Mouse (Mus musculus) cortical plate, adult 2 months (tissue): ENCODE data around the gene Agpat3. TPM values are rescaled to one million over a fixed set of nuclear protein-coding genes. Genes with fewer than 3 reads are reported as not detected.

Source experiments
- H3K27ac ChIP-seq: fragments of 200-500 bp; 2 replicates; pipeline ENCODE4 v1.5.1; 2012; ENCODE audit warnings: low read length, control low read depth, inconsistent platforms; ENCODE audit not compliant: insufficient read depth
- H3K4me1 ChIP-seq: fragments of 200-500 bp; 2 replicates; pipeline ENCODE4 v1.6.1; 2011; ENCODE audit warnings: low read length; ENCODE audit not compliant: control insufficient read depth, insufficient read depth
- H3K4me3 ChIP-seq: fragments of 200-500 bp; 2 replicates; pipeline ENCODE4 v1.5.1; 2011; ENCODE audit warnings: mild to moderate bottlenecking, low read length, control low read depth; ENCODE audit not compliant: insufficient read depth
- CTCF ChIP-seq: fragments of 200-500 bp; IDR thresholded peaks from 2 replicates; pipeline ENCODE4 v1.5.1; 2011; ENCODE audit warnings: mild to moderate bottlenecking, control low read depth, low read length; ENCODE audit not compliant: insufficient read depth; ENCODE audit errors: extremely low read depth
- POLR2A ChIP-seq: fragments of 200-500 bp; IDR thresholded peaks from 2 replicates; pipeline ENCODE4 v1.6.1; 2011; ENCODE audit warnings: mild to moderate bottlenecking, low read length, control low read depth; ENCODE audit not compliant: insufficient read depth; ENCODE audit errors: extremely low read depth
- polyA plus RNA-seq: library from polyadenylated mRNA; depleted of rRNA; stranded (reverse); fragments of >200 nt; gene quantifications from 2 replicates; pipeline ENCODE4 v1.2.3, GENCODE M21; 2012; rRNA removed

Agpat3 gene
- polyA plus RNA-seq, 1 experiment = 241 TPM

DNA sequence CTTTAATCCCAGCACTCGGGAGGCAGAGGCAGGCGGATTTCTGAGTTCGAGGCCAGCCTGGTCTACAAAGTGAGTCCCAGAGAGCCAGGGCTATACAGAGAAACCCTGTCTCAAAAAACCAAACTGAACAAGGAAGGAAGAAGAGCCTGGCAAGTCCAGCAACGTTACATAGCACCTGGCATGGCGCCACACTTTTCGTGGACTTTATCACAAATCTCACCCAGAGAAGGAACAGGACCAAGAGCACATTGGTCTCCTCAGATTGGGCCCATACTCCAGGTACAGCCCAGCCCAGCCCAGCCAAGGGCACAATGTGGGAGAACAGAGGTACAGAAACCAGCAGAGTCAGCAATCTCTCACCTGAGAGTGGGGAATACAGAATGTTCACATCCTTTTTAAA, 118.5 kb downstream of the Agpat3 start:
- no peak overlapping the region for H3K27ac ChIP-seq
- TF ChIP-seq POLR2A (no peak), CTCF (no peak)
- no peak overlapping the region for H3K4me3 ChIP-seq
- H3K4me1 ChIP-seq = peaks cover 16% of the 10 kb centered on the region

DNA sequence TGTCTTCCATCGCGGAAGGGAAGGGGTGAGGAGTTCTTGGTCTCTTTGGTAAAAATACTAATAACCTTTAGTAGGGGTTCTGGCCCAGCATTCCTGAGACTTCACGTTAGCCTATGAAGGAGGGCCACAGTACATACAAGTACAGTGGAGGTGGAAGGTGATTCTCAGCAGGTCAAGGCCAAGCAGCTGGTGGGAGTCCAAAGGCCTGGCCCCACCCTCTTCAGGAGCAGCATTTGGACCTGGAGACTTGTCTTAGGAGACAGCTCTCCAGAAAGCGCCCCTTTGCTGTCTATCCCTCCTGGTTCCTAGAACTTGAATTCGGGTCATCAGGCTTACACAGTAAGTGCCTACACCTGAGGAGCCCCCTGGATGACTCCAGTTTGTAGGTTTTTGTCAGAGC, 119.1 kb downstream of the Agpat3 start:
- no peak overlapping the region for H3K27ac ChIP-seq
- no peak overlapping the region for H3K4me3 ChIP-seq
- TF ChIP-seq CTCF = no peak
- H3K4me1 ChIP-seq = peaks cover 16% of the 10 kb centered on the region

GRCm38 (mm10) chr10:78232301-78232980, 119.8 kb downstream of the Agpat3 start:
- Histone ChIP-seq H3K27ac (no peak overlapping the region), H3K4me1 (peaks cover 18% of the 10 kb centered on the region), H3K4me3 (no peak overlapping the region)
- no peak for TF ChIP-seq POLR2A
- no peak for TF ChIP-seq CTCF

- peaks cover 12% of the 10 kb centered on the region for H3K4me1 ChIP-seq
- 0 out of 2 replicates have a peak overlapping the region, but pooled peaks have one; percentile 17 for H3K27ac ChIP-seq
- TF ChIP-seq CTCF (no peak), POLR2A (no peak)
- H3K4me3 ChIP-seq = no peak overlapping the region
Measured at GRCm38 (mm10) chr10:78228560-78228928, 123.7 kb downstream of the Agpat3 start.

DNA sequence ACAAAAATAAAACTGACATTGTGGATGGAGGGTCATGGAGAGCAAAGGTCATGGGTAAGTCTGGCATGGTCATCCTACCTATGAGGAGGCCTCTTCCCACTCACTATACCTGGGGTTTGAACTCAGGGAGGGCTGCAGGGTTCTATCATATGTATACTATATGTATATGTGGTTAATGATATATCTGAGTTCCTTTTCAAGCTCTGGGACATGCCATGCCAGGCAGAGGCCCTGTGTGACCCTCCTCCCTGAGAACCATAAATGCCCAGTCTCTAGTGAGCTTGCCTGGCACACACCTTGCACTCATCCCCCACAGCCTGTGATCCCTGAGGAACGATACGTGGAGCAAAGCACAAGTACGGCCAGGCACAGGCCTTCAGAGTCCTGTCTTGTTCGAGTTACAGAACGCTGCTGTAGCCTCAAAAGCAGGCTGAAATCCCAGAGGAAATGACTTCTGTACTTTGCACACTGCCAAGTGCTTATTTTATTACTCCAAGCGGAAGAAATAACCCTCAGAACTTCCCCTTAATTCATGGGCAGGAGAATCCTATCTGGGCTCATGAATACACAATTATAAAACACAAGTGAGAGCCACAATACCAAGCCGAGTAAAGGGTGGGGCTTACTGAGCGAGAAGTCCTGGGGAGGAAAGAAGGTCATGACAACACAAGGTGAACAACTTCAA, 124.3 kb downstream of the Agpat3 start:
- H3K27ac ChIP-seq = 0 out of 2 replicates have a peak overlapping the region, but pooled peaks have one; percentile 17
- no peak for TF ChIP-seq CTCF
- no peak for TF ChIP-seq POLR2A
- H3K4me3 ChIP-seq = no peak overlapping the region

DNA sequence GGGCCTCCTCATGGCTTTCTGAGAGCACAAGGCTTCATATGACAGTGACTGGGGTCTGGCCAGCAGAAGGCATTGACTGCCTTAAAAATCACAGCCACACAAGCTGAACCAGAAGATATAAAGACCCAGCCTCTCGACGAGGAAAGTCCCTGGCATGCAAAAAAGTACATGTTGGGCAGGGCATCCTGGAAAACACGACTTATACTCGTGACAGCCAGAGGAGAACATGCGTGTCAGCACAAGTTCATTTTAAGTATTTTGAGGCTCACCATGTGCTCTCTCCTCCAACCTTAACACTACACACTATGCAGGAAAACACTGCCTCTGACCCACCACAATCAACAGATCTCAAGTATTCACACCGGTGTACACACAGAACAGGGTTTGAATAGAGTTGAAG, 128.2 kb downstream of the Agpat3 start:
- H3K27ac ChIP-seq = no peak overlapping the region
- peaks cover 15% of the 10 kb centered on the region for H3K4me1 ChIP-seq
- no peak overlapping the region for H3K4me3 ChIP-seq
- TF ChIP-seq POLR2A (no peak), CTCF (no peak)

More for the DNA sequence above, 124.3 kb downstream of the Agpat3 start:
- peaks cover 12% of the 10 kb centered on the region for H3K4me1 ChIP-seq

DNA sequence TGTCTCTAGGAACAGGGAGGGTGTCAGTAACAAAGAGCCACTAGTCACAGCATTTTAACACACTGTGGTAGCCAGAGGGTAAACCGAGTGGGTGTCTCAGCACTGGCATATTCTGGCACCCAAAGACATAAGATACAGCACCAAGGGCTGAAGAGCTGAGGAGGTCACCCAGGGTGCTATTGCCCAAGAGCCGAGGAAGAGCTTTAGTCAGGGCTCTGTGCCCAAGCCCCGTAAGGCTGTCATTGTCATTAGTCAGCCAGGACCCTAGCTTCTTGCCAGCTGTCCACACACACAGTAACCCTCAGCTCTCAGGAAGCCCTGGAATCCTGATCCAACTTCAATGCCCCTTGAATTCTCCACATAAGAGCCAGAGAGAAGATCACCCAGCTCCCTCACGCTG, 129.4 kb downstream of the Agpat3 start:
- H3K4me1 ChIP-seq = peaks cover 14% of the 10 kb centered on the region
- H3K27ac ChIP-seq = peak overlapping the region; percentile 51; the same call in 1 of the 2 replicates
- no peak overlapping the region for H3K4me3 ChIP-seq
- TF ChIP-seq CTCF (no peak), POLR2A (no peak)

GRCm38 (mm10) chr10:78221315-78221714, 131.0 kb downstream of the Agpat3 start:
- Histone ChIP-seq H3K4me3 (no peak overlapping the region), H3K27ac (no peak overlapping the region), H3K4me1 (peaks cover 11% of the 10 kb centered on the region)
- TF ChIP-seq CTCF (no peak), POLR2A (no peak)

- no peak overlapping the region for H3K27ac ChIP-seq
- peaks cover 16% of the 10 kb centered on the region for H3K4me1 ChIP-seq
- TF ChIP-seq CTCF (no peak), POLR2A (no peak)
- no peak overlapping the region for H3K4me3 ChIP-seq
Measured at GRCm38 (mm10) chr10:78219528-78219927, 132.8 kb downstream of the Agpat3 start.

Other genes with a start within 250 kb of the Agpat3 start
- 128 TPM in 2 replicates for gene D10Jhu81e, start 182.7 kb downstream of the Agpat3 start, polyA plus RNA-seq
- 18.2 and 19.6 TPM in 2 replicates for gene Pwp2, start 167.3 kb downstream of the Agpat3 start, polyA plus RNA-seq
- gene Trappc10, start 107.8 kb downstream of the Agpat3 start, polyA plus RNA-seq = 61.6 and 62.8 TPM in 2 replicates
- 519 and 613 TPM in 2 replicates for gene Rrp1, start 60.6 kb upstream of the Agpat3 start, polyA plus RNA-seq
- 69.3 and 78.3 TPM in 2 replicates for gene Cstb, start 73.2 kb upstream of the Agpat3 start, polyA plus RNA-seq
- gene Pdxk, start 112.5 kb upstream of the Agpat3 start, polyA plus RNA-seq = 76.7 and 77.7 TPM in 2 replicates
- gene Olfr1358, start 164.9 kb upstream of the Agpat3 start, polyA plus RNA-seq = not detected in 2 replicates
- gene Ilvbl, start 221.9 kb upstream of the Agpat3 start, polyA plus RNA-seq = 41.1 and 41.2 TPM in 2 replicates
- gene Syde1, start 239.5 kb upstream of the Agpat3 start, polyA plus RNA-seq = 8.9 and 9.3 TPM in 2 replicates